Mouse (Mus musculus) liver, postnatal 0 days (tissue): ENCODE measurements at regions not wholly inside any gene's neighbourhood (a gene's known extent, or its start where the extent isn't known, plus 50 kb on each side); places are given as distances from the start of the nearest gene placed in this dataset.

ENCODE experiments used
- CTCF ChIP-seq: sonication (generic); IDR thresholded peaks from 2 replicates; pipeline ENCODE4 v1.5.1; 2016; ENCODE audit warnings: antibody characterized with exemption, low read depth
- EP300 ChIP-seq: IDR thresholded peaks from 2 replicates; pipeline ENCODE4 v1.6.1; 2016; ENCODE audit warnings: antibody characterized with exemption, low read depth, mild to moderate bottlenecking

GRCm38 (mm10) chr2:169396294-169396693, 191.3 kb downstream of the Gm11011 start:
- TF ChIP-seq CTCF (no peak), EP300 (no peak)
